Mouse (Mus musculus) spleen, embryonic (tissue): ENCODE results near the gene Pcnx3.
"Not testable (repeated sequence)": the region's sequence is repeated elsewhere in the genome, so short reads cannot be mapped to it uniquely, and the experiment has no call there.

ENCODE experiments used
- CTCF ChIA-PET: fragments of 350-600 bp; sonication (Branson Sonifier 250); formaldehyde crosslinking; loops from one replicate; lab custom pipeline; 2022; lab: Charles Lee

Pcnx3 gene

GRCm38 (mm10) chr19:5713730-5714129, 25.0 kb upstream of the Pcnx3 start:
- CTCF ChIA-PET = no interaction called here

- CTCF ChIA-PET = no interaction called here
Observed at GRCm38 (mm10) chr19:5713255-5713654, 24.5 kb upstream of the Pcnx3 start.

GRCm38 (mm10) chr19:5711907-5712460, 23.3 kb upstream of the Pcnx3 start:
- CTCF ChIA-PET = interaction anchor here (1.3 to 1.5 kb wide), 2 partner anchors 13 to 16 kb away, joined by 3 to 4 read pairs; no protein-coding TSS in a partner anchor

GRCm38 (mm10) chr19:5711218-5711617, 22.5 kb upstream of the Pcnx3 start:
- CTCF ChIA-PET = interaction anchor here (1.4 to 1.5 kb wide), 2 partner anchors 14 to 59 kb away, joined by 3 read pairs; no protein-coding TSS in a partner anchor

- CTCF ChIA-PET = interaction anchor here (1.0 to 1.5 kb wide), 4 partner anchors 12 to 60 kb away, joined by 3 read pairs; partner anchors contain the start of gene Fam89b
Observed at GRCm38 (mm10) chr19:5710581-5710980, 21.9 kb upstream of the Pcnx3 start.

GRCm38 (mm10) chr19:5710068-5710467, 21.4 kb upstream of the Pcnx3 start:
- CTCF ChIA-PET = interaction anchor here (0.7 to 1.4 kb wide), 4 partner anchors 12 to 531 kb away, joined by 3 to 4 read pairs (median 3); partner anchors contain the start of gene Fam89b

- CTCF ChIA-PET = interaction anchor here (0.6 kb wide), 1 partner anchor 57 kb away, joined by 5 read pairs; no protein-coding TSS in a partner anchor
Observed at GRCm38 (mm10) chr19:5704801-5705571, 16.3 kb upstream of the Pcnx3 start.

- CTCF ChIA-PET = interaction anchor here (0.6 kb wide), 1 partner anchor 58 kb away, joined by 5 read pairs; no protein-coding TSS in a partner anchor
Observed at GRCm38 (mm10) chr19:5704163-5704800, 15.6 kb upstream of the Pcnx3 start, which contains the start of gene Kcnk7. Gene Kcnk7, plus strand, starts transcription at chr19:5704367.

GRCm38 (mm10) chr19:5695849-5696462, 7.2 kb upstream of the Pcnx3 start:
- CTCF ChIA-PET = no interaction called here

GRCm38 (mm10) chr19:5693801-5694200, 5.1 kb upstream of the Pcnx3 start:
- CTCF ChIA-PET = no interaction called here

GRCm38 (mm10) chr19:5692913-5693396, 4.2 kb upstream of the Pcnx3 start:
- CTCF ChIA-PET = interaction anchor here (0.6 kb wide), 1 partner anchor 197 kb away, joined by 3 read pairs; no protein-coding TSS in a partner anchor

GRCm38 (mm10) chr19:5692086-5692912, 3.6 kb upstream of the Pcnx3 start:
- CTCF ChIA-PET = interaction anchor here (0.6 to 0.7 kb wide), 2 partner anchors 196 to 1840 kb away, joined by 3 to 4 read pairs; no protein-coding TSS in a partner anchor

GRCm38 (mm10) chr19:5691601-5692000, 2.9 kb upstream of the Pcnx3 start:
- CTCF ChIA-PET = interaction anchor here (0.7 kb wide), 1 partner anchor 1839 kb away, joined by 4 read pairs; no protein-coding TSS in a partner anchor

GRCm38 (mm10) chr19:5690343-5690735, 1.6 kb upstream of the Pcnx3 start:
- CTCF ChIA-PET = no interaction called here

GRCm38 (mm10) chr19:5689565-5690342, 1.0 kb upstream of the Pcnx3 start:
- CTCF ChIA-PET = interaction anchor here (0.8 kb wide), 1 partner anchor 52 kb away, joined by 3 read pairs; no protein-coding TSS in a partner anchor

- CTCF ChIA-PET = interaction anchor here (0.8 kb wide), 1 partner anchor 52 kb away, joined by 3 read pairs; no protein-coding TSS in a partner anchor
Observed at GRCm38 (mm10) chr19:5689088-5689428, 350 bp upstream of the Pcnx3 start.

- CTCF ChIA-PET = no interaction called here
Observed at GRCm38 (mm10) chr19:5687738-5688137, 970 bp downstream of the Pcnx3 start.

GRCm38 (mm10) chr19:5686954-5687353, 1.8 kb downstream of the Pcnx3 start:
- CTCF ChIA-PET = not testable (repeated sequence)

- CTCF ChIA-PET = no interaction called here
Observed at GRCm38 (mm10) chr19:5686437-5686836, 2.3 kb downstream of the Pcnx3 start.
